ENCODE assay signal across 23 mouse cellular contexts in the genomic region with DNA sequence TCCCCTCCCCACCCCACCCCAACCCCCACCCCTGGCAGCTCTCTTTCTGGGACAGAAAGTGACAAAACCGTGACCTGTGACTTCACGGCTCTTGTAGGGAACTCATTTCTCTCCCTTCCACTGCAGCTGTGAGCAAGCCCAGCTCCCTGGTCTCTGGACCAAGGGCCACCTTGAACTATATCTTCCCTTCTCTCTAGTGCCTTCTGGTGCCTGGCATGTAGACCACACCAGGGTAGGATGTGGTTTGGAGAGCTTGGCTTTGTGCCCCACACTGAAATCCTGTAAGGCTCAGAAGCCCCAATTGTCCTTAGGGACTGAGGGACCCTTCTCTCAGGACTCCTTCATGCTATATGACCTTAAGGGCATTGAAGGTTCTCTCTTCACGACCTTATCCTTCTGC. TPM values are rescaled to one million over a fixed set of nuclear protein-coding genes. Genes with fewer than 3 reads are reported as not detected.
A peak's percentile ranks its signal among the peaks of the same experiment; 100 is the strongest.
DNase-seq lines count a peak whose midpoint lies in the region; ATAC-seq lines count a peak whose summit lies in the region.
"Had no signal": no experiment of that assay in that cellular context is flagged by ENCODE, and none has a peak within 500 bp of the region (broad histone marks: within the 10 kb centered on the region; RNA-seq: fewer than 3 reads in every experiment).

No protein-coding gene starts in this region.

- 45% methylated on average over 3 of the region's 3 CpGs for whole genome bisulfite sequencing in heart, embryonic 10.5 days
- 69% methylated on average over 3 of the region's 3 CpGs for WGBS in midbrain, embryonic 15.5 days

- H3K4me3 ChIP-seq in heart, embryonic 10.5 days: no peak overlapping the region
- no peak overlapping the region for H3K4me3 ChIP-seq in midbrain, embryonic 15.5 days
- H3K4me3 ChIP-seq: embryonic facial prominence, embryonic 12.5 days; embryonic facial prominence, embryonic 15.5 days; gastrocnemius, adult 2 months had no signal

- peaks cover 4% of the 10 kb centered on the region; the same call in 1 of the 2 replicates for H3K4me1 ChIP-seq in heart, embryonic 10.5 days
- peaks cover 7% of the 10 kb centered on the region for H3K4me1 ChIP-seq in midbrain, embryonic 15.5 days
- H3K4me1 ChIP-seq: embryonic facial prominence, embryonic 12.5 days; embryonic facial prominence, embryonic 15.5 days had no signal

- H3K27ac ChIP-seq in heart, embryonic 10.5 days: no peak overlapping the region
- no peak overlapping the region for H3K27ac ChIP-seq in midbrain, embryonic 15.5 days
- H3K27ac ChIP-seq: embryonic facial prominence, embryonic 12.5 days; embryonic facial prominence, embryonic 15.5 days; gastrocnemius, adult 2 months; hindbrain, embryonic 14.5 days; hindbrain, postnatal 0 days had no signal

- H3K36me3 ChIP-seq in heart, embryonic 10.5 days: no peaks in the 10 kb centered on the region
- no peaks in the 10 kb centered on the region for H3K36me3 ChIP-seq in midbrain, embryonic 15.5 days (replicated peaks)
- H3K36me3 ChIP-seq: embryonic facial prominence, embryonic 12.5 days; embryonic facial prominence, embryonic 15.5 days had no signal

- DNase-seq in heart, embryonic 10.5 days (ENCODE audit: low spot score): peak; percentile 52
- DNase-seq in heart, postnatal 4 days: no peak
- DNase-seq in adipocyte (ENCODE audit: low spot score): peak; percentile 5
- DNase-seq in spleen, postnatal 10 days (ENCODE audit: low spot score in 2 of 2): no peak
- DNase-seq: adrenal gland, adult 2 months; adrenal gland, postnatal 14 days; cerebellum, adult 18-20 months; cerebellum, adult 9-10 months; cerebellum, postnatal 14 days; forebrain, postnatal 0 days; gastrocnemius, adult 2 months; gastrocnemius, postnatal 14 days; heart, adult 18-20 months; kidney, adult 11 months; kidney, adult 8-10 months had no signal

- no peak overlapping the region for H3K4me2 ChIP-seq in midbrain, embryonic 15.5 days
- H3K4me2 ChIP-seq: embryonic facial prominence, embryonic 12.5 days; embryonic facial prominence, embryonic 15.5 days; hindbrain, embryonic 14.5 days had no signal

- ATAC-seq in megakaryocyte progenitor cell, adult 5-6 weeks (replicated peaks; ENCODE audit: poor library complexity): peak; percentile 26; the same call in 1 of the 2 replicates
- ATAC-seq in midbrain, embryonic 15.5 days (replicated peaks): no peak
- ATAC-seq: forebrain, embryonic 14.5 days; forebrain, postnatal 0 days; hindbrain, postnatal 0 days; Patski had no signal

- no peaks in the 10 kb centered on the region for H3K27me3 ChIP-seq in heart, embryonic 10.5 days (ENCODE audit: insufficient read depth, poor library complexity, severe bottlenecking)
- no peaks in the 10 kb centered on the region for H3K27me3 ChIP-seq in midbrain, embryonic 15.5 days (replicated peaks)
- H3K27me3 ChIP-seq: embryonic facial prominence, embryonic 12.5 days; embryonic facial prominence, embryonic 15.5 days had no signal

- no peaks in the 10 kb centered on the region for H3K9me3 ChIP-seq in heart, embryonic 10.5 days
- H3K9me3 ChIP-seq in midbrain, embryonic 15.5 days: no peaks in the 10 kb centered on the region
- H3K9me3 ChIP-seq: embryonic facial prominence, embryonic 12.5 days; embryonic facial prominence, embryonic 15.5 days had no signal

- no peak overlapping the region for H3K9ac ChIP-seq in midbrain, embryonic 15.5 days
- H3K9ac ChIP-seq: embryonic facial prominence, embryonic 12.5 days; embryonic facial prominence, embryonic 15.5 days; forebrain, postnatal 0 days; hindbrain, embryonic 14.5 days had no signal

RNA-seq across cellular contexts. Expression of a gene that starts 24.9 kb away (rescaled TPM):
- 16.9 and 30.5 TPM in 2 replicates for polyA plus RNA-seq in heart, embryonic 10.5 days (2016; fragmentation: Nextera tagmentation; extraction: Ambion mirVana)
- 10 to 100 TPM; 22.9 to 23.2 TPM for total RNA-seq in heart, postnatal 4 days (2021)
- total RNA-seq in megakaryocyte progenitor cell, adult 5-6 weeks (2015): 12.5 and 13.0 TPM in 2 replicates
- total RNA-seq in megakaryocyte progenitor cell, adult 5-6 weeks (2017): 8.0 and 8.2 TPM in 2 replicates
- polyA plus RNA-seq in midbrain, embryonic 15.5 days (2015; fragmentation: Nextera tagmentation; extraction: Ambion mirVana): 13.6 and 14.0 TPM in 2 replicates

Comparison
In these comparisons a context has a peak if more than half of its experiments do, and no peak if none do; other contexts are left out.
1. DNase-seq: peak in heart, embryonic 10.5 days (single experiment) and adipocyte (single experiment); none in heart, postnatal 4 days (single experiment) and spleen, postnatal 10 days (0 of 2).